Mouse (Mus musculus) heart, embryonic 12.5 days (tissue): ENCODE measurements around the gene Gga1. TPM values are rescaled to one million over a fixed set of nuclear protein-coding genes. Genes with fewer than 3 reads are reported as not detected.
"Not testable (repeated sequence)": the region's sequence is repeated elsewhere in the genome, so short reads cannot be mapped to it uniquely, and the experiment has no call there.

ENCODE experiments used
- ATAC-seq: fragments of 200-750 bp; cut with Nextera tagmentation; 2 replicates; pipeline ENCODE4 v1.8.0; 2017; ENCODE audit warnings: moderate TSS enrichment, moderate library complexity; ENCODE audit not compliant: insufficient number of reproducible peaks, low FRiP score
- H3K27ac ChIP-seq: fragments of 300-500 bp; sonication (generic); 2 replicates; pipeline ENCODE4 v1.5.1; 2016; ENCODE audit warnings: mild to moderate bottlenecking, moderate library complexity; ENCODE audit not compliant: poor library complexity, severe bottlenecking
- H3K27me3 ChIP-seq: fragments of 300-500 bp; sonication (generic); replicated peaks from 2 replicates; pipeline ENCODE4 v1.6.1; 2016; ENCODE audit warnings: mild to moderate bottlenecking, moderate library complexity
- H3K36me3 ChIP-seq: fragments of 300-500 bp; sonication (generic); 2 replicates; pipeline ENCODE4 v1.6.1; 2016; ENCODE audit warnings: mild to moderate bottlenecking, moderate library complexity
- H3K4me1 ChIP-seq: fragments of 300-500 bp; sonication (generic); replicated peaks from 2 replicates; pipeline ENCODE4 v1.6.1; 2016; ENCODE audit warnings: mild to moderate bottlenecking
- H3K4me2 ChIP-seq: fragments of 300-500 bp; sonication (generic); 2 replicates; pipeline ENCODE4 v1.6.1; 2016; ENCODE audit warnings: mild to moderate bottlenecking, moderate library complexity
- H3K4me3 ChIP-seq: fragments of 300-500 bp; sonication (generic); 2 replicates; pipeline ENCODE4 v1.5.1; 2016; ENCODE audit warnings: mild to moderate bottlenecking
- H3K9ac ChIP-seq: fragments of 300-500 bp; sonication (generic); 2 replicates; pipeline ENCODE4 v1.6.1; 2016; ENCODE audit warnings: mild to moderate bottlenecking, moderate library complexity
- H3K9me3 ChIP-seq: fragments of 300-500 bp; sonication (generic); replicated peaks from 2 replicates; pipeline ENCODE4 v1.6.1; 2016; ENCODE audit warnings: mild to moderate bottlenecking, moderate library complexity
- whole genome bisulfite sequencing: fragments of 180-500 bp; shearing (Covaris S2); methylation state at CpG from one replicate; pipeline ENCODE4 v1.1.7; 2016; 5-methylcytosine and 5-hydroxymethylcytosine counted together
- polyA plus RNA-seq: library from polyadenylated mRNA; unstranded; fragments of >200 nt; fragmentation: Nextera tagmentation; extraction: Ambion mirVana; gene quantifications from 2 replicates; pipeline ENCODE4 v1.2.1, GENCODE M21; 2016

Gene Gga1
- polyA plus RNA-seq, 1 experiment from 2014 or later, result 54.0 TPM

DNA sequence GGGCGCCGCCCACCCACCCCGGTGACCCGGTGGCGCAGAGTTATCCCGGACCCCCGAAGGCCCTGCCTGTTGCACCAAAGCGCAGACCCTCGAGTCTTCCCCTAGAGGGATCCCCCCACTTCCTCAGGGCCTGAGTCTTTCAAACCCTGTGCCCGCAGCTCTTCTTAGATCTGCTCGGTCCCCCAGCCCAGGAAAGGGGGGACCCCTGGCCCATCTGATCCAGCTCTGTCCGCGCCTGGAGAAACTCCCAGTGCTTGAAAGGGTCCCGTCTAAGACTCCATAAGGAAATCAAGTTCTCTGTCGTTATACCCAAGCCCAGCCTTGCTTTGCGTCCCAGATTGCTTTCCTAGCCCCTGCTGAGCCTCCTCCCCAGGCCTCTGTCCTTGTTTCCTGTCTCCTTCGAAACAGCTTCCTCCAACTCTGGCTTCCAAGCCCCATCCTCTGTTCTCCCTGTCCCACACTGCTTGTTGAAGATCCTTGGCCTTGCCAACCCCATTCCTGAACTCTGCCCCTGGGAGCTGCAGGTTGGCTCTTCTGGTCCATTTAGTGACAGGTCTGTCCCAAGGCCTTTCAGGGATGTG, 910 bp downstream of the Gga1 start:
- Histone ChIP-seq H3K36me3 (peaks cover 32% of the 10 kb centered on the region), H3K27ac (peak overlapping the region; percentile 99), H3K4me2 (peak overlapping the region; percentile 77), H3K27me3 (no peaks in the 10 kb centered on the region), H3K9ac (peak overlapping the region; percentile 90), H3K4me3 (peak overlapping the region; percentile 78), H3K4me1 (peaks cover 43% of the 10 kb centered on the region), H3K9me3 (no peaks in the 10 kb centered on the region)
- WGBS, result under 1% methylated on average over 17 of the region's 17 CpGs
- no peak for ATAC-seq

DNA sequence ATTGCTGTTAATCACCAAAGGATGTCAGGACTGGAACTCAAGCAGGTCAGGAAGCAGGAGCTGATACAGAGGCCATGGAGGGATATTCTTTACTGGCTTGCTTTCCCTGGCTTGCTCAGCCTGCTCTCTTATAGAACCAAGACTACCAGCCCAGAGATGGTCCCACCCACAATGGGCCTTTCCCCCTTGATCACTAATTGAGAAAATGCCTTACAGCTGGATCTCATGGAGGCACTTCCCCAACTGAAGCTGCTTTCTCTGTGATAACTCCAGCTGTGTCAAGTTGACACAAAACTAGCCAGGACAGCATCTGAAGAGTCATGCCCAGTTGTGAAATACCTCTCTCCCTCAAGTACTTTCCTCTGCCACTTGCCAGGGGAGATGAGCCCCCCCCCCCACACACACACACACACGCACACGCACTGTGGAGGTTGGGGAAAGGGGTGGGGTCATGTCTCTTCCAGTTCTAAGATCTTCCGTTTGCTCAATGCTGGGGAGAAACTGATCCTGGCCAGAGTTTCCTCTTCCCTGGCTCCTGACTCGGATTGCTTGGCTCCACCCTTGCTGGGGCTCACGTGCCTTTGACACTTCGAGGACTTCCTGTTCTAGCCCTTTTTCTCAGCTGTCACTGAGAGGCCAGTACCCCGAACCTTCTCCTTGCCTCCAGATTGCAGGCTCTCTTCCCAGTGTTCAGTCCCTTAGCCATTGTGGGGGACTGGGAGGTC, 2.0 kb downstream of the Gga1 start:
- not testable (repeated sequence) for H3K4me3 ChIP-seq, ATAC-seq, H3K9me3 ChIP-seq, H3K27me3 ChIP-seq
- Histone ChIP-seq H3K9ac (peak overlapping the region; percentile 42; the same call in 1 of the 2 replicates), H3K27ac (peak overlapping the region; percentile 48; the same call in 1 of the 2 replicates), H3K4me1 (peaks cover 39% of the 10 kb centered on the region), H3K4me2 (peak overlapping the region; percentile 77), H3K36me3 (peaks cover 42% of the 10 kb centered on the region)
- 49% methylated on average over 7 of the region's 7 CpGs for WGBS

DNA sequence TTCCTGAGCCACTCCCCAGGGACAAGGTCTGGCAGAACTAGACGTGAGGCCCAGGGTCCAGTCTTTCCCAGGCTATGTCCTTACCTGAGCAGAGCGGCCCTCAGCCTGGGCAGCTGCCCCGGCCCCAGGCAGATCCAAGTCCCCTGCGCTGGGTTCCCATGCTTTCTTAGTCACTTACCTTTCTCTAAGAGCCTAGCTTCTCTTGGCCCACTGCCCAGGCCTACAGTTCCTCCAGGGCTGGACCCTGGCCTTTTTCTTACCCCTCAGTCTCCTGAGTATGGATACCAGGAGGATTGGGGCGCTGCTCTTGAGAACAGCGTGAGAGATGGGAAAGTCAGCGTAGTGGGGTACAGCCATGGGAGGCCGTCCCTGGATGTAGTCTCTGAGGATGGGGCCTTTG, 3.4 kb downstream of the Gga1 start:
- H3K27ac ChIP-seq, result no peak overlapping the region
- peaks cover 55% of the 10 kb centered on the region for H3K36me3 ChIP-seq
- H3K4me2 ChIP-seq, result no peak overlapping the region
- peaks cover 37% of the 10 kb centered on the region for H3K4me1 ChIP-seq
- H3K9me3 ChIP-seq, result no peaks in the 10 kb centered on the region
- H3K27me3 ChIP-seq, result no peaks in the 10 kb centered on the region
- ATAC-seq, result no peak
- H3K9ac ChIP-seq, result peak overlapping the region; percentile 42; the same call in 1 of the 2 replicates
- H3K4me3 ChIP-seq, result no peak overlapping the region
- 91% methylated on average over 8 of the region's 8 CpGs for WGBS

DNA sequence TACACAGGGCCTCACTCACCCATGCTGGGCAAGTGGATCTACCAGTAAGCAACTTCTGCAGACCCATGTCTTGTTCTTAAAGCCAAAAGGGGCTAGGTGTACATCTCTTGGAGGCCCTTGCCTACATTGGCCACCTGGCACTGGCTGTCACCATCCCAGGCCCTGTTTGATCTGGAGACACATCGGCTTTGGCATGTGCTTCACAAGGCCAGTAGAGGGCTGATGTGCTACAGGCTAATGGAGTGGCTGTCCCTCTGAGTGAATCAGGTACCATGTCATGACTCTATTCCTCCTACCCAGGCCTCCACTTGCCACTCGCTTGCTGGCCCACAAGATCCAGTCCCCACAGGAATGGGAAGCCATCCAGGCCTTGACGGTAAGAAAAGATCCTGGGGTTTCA, 4.8 kb downstream of the Gga1 start:
- Histone ChIP-seq H3K9me3 (no peaks in the 10 kb centered on the region), H3K27ac (no peak overlapping the region), H3K4me2 (no peak overlapping the region), H3K36me3 (peaks cover 69% of the 10 kb centered on the region), H3K9ac (no peak overlapping the region), H3K4me1 (peaks cover 27% of the 10 kb centered on the region), H3K27me3 (no peaks in the 10 kb centered on the region), H3K4me3 (no peak overlapping the region)
- ATAC-seq, result no peak
- WGBS, result 77% methylated on average over 3 of the region's 3 CpGs

DNA sequence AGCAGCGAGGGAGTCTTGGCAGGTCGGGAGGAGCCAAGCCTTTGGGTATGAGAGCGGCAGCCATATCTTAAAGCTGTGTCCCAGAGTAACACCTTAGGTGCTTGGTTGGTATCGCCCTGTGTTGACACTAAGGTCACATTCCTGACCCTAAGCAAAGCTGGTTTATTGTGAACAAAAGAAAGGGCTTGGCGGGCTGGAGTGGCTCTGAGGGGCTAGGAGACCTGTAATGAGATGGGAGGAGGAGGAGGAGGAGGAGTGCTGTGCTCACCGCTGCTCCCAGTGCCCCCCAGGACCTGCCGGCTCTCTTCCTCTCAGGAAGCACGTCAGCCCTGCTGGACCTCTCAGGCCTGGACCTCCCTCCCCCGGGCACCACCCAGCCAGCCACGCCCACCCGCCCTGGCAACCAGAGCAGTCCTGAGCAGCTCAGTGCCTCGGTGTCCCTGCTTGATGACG, 12.4 kb downstream of the Gga1 start:
- ATAC-seq, result peak; percentile 46; the same call in 1 of the 2 replicates
- H3K4me1 ChIP-seq, result peaks cover 57% of the 10 kb centered on the region

DNA sequence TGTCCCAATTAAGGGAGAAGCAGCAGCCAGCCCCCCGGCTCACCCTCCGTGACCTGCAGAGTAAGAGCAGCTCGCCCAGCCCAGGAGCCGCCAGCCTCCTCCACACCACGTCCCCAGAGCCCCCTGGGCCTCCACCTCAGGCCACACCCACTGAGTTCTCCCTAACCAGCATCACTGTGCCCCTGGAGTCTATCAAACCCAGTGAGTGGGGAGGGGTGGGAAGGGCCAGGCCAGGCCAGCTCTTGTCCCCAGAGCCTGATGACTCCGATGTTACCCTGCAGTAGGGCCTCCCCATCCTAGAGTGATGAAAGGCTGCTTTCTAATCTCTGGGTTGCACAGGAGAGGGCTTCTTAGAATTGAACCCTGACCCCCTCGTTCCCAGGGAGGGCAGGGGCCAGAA, 15.4 kb downstream of the Gga1 start:
- H3K27me3 ChIP-seq, result no peaks in the 10 kb centered on the region
- peaks cover 85% of the 10 kb centered on the region for H3K4me1 ChIP-seq
- H3K9ac ChIP-seq, result peak overlapping the region; percentile 46; the same call in 1 of the 2 replicates
- WGBS, result 15% methylated on average over 7 of the region's 7 CpGs
- no peaks in the 10 kb centered on the region for H3K9me3 ChIP-seq
- peaks cover 74% of the 10 kb centered on the region for H3K36me3 ChIP-seq
- H3K4me3 ChIP-seq, result no peak overlapping the region
- peak overlapping the region; percentile 27; the same call in 1 of the 2 replicates for H3K4me2 ChIP-seq
- H3K27ac ChIP-seq, result peak overlapping the region; percentile 75
- ATAC-seq, result peak; percentile 56

More for the DNA sequence above, 12.4 kb downstream of the Gga1 start:
- Histone ChIP-seq H3K9me3 (no peaks in the 10 kb centered on the region), H3K36me3 (peaks cover 94% of the 10 kb centered on the region), H3K4me3 (no peak overlapping the region), H3K27me3 (no peaks in the 10 kb centered on the region), H3K27ac (peak overlapping the region; percentile 14; the same call in 1 of the 2 replicates), H3K4me2 (0 out of 2 replicates have a peak overlapping the region, but pooled peaks have one; percentile 14), H3K9ac (peak overlapping the region; percentile 44; the same call in 1 of the 2 replicates)
- 38% methylated on average over 13 of the region's 13 CpGs for WGBS

DNA sequence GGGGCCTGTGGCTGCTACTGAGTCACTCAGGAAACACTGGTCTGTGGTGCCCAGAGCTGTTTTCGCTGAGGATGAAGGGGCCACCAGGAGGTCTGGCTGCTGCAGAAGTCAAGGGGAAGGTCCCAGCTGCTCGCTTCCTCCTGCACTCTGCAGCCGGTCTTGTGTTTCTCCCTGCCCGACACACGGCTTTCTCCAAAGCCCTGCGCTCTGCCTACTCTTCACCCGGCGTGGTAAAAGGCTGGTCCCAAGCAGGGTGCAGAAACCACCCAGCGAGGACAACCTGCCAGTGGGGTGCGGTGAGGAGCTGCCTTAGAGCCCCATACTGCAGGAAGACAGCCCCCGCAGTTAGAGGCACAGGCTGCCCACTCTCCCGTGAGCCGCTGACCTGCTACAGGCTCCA, 17.7 kb downstream of the Gga1 start:
- 65% methylated on average over 13 of the region's 13 CpGs for WGBS
- peaks cover 54% of the 10 kb centered on the region for H3K36me3 ChIP-seq
- H3K4me2 ChIP-seq, result peak overlapping the region; percentile 12; the same call in 1 of the 2 replicates
- ATAC-seq, result no peak
- H3K27me3 ChIP-seq, result no peaks in the 10 kb centered on the region
- peak overlapping the region; percentile 75 for H3K27ac ChIP-seq
- H3K4me3 ChIP-seq, result no peak overlapping the region
- no peaks in the 10 kb centered on the region for H3K9me3 ChIP-seq
- H3K9ac ChIP-seq, result peak overlapping the region; percentile 55
- H3K4me1 ChIP-seq, result peaks cover 88% of the 10 kb centered on the region

DNA sequence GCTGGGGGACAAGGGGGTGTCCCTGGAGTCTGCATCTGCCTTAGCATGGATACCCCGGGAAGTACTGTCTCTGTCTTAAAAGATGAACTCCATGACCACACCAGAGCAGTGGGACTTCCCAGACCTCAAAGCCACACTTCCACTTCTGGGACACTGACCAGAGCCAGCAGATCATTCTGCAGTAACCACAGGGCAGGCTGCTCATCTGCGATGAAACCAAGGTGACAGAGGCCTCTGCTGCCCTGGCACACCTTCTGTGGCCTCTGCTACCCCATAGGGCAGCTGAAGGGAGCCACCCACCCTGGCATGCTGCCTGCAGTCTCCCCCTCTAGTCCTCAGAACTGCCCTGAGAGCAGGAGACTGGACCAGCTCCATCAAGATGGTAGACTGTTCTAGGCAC, 18.8 kb downstream of the Gga1 start:
- Histone ChIP-seq H3K9me3 (no peaks in the 10 kb centered on the region), H3K36me3 (peaks cover 45% of the 10 kb centered on the region), H3K9ac (0 out of 2 replicates have a peak overlapping the region, but pooled peaks have one; percentile 26), H3K27me3 (no peaks in the 10 kb centered on the region), H3K4me3 (no peak overlapping the region), H3K4me1 (peaks cover 87% of the 10 kb centered on the region), H3K27ac (no peak overlapping the region), H3K4me2 (no peak overlapping the region)
- WGBS, result 84% methylated on average over 2 of the region's 2 CpGs
- ATAC-seq, result no peak

DNA sequence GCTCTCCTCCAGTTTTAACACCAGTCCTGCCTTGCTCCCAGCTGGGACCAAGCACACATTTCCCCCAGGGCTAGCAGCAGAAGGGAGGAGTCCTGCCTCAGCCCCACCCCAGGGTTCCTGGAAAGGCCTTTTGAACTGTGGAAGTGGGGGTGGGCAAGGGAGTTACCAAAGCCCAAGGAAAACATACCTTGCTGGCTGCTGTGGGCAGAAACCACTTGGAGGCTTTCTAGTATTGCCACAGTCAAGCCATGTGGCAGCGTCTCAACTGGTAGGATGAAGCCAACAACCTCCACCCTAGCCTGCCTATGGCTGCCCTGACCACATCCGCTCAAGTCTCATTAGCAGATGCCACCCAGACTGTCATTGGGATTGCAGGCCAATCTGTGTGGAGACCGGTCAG, 19.2 kb downstream of the Gga1 start:
- H3K9ac ChIP-seq, result 0 out of 2 replicates have a peak overlapping the region, but pooled peaks have one; percentile 26
- no peak for ATAC-seq
- no peak overlapping the region for H3K27ac ChIP-seq
- H3K4me2 ChIP-seq, result no peak overlapping the region
- H3K4me1 ChIP-seq, result peaks cover 89% of the 10 kb centered on the region
- 73% methylated on average over 3 of the region's 3 CpGs for WGBS
- H3K27me3 ChIP-seq, result no peaks in the 10 kb centered on the region
- no peak overlapping the region for H3K4me3 ChIP-seq
- H3K9me3 ChIP-seq, result no peaks in the 10 kb centered on the region
- peaks cover 41% of the 10 kb centered on the region for H3K36me3 ChIP-seq

DNA sequence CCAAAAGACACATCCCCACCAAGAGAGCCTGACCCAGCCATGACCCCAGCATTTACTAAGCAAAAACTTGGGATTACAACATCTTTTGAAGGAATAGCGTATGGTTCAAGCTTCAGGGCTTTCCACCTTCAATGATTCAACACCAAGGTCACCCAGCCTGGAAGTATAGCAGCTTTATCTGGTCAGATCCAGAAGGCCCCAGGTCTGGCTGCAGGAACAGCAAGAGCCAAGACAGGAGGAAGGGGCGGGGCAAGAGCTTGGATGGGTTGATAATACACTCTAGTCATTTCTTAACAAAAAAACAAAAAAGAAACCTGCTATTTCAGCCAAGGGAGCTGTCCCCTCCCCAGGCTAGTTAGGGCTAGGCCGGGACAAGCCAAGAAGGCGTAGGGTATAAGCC, 20.5 kb downstream of the Gga1 start:
- 75% methylated on average over 4 of the region's 4 CpGs for WGBS
- H3K9ac ChIP-seq, result no peak overlapping the region
- no peak for ATAC-seq
- H3K4me1 ChIP-seq, result peaks cover 83% of the 10 kb centered on the region
- H3K4me2 ChIP-seq, result 0 out of 2 replicates have a peak overlapping the region, but pooled peaks have one; percentile 11
- no peaks in the 10 kb centered on the region for H3K9me3 ChIP-seq
- no peaks in the 10 kb centered on the region for H3K27me3 ChIP-seq
- peaks cover 39% of the 10 kb centered on the region for H3K36me3 ChIP-seq
- peak overlapping the region; percentile 46; the same call in 1 of the 2 replicates for H3K27ac ChIP-seq
- H3K4me3 ChIP-seq, result no peak overlapping the region

DNA sequence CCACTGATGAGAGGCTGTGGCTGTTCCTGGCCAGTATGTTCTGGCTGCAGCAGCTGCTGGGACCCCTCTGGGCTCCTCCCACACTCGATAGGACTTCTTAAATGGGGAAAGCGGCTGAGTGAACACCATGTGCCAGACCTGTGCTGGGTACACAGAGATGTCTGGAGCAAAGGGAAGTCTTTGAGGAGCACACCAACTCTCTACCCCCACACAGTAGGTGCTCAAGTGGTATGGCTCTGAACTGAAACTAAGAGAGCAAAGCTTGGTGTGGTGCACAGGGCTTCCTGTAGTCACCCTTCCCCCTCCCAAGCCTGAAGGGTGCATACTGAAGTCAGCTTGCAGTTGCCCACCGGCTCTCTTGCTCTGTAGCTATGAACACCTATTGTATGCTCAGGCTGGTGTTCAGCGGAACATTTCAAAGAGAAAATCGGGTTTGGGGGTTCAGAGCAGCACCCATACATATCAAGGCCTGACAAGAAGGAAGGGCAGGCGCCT, 21.6 kb downstream of the Gga1 start:
- peak overlapping the region; percentile 39 for H3K9ac ChIP-seq
- no peak for ATAC-seq
- WGBS, result 41% methylated on average over 6 of the region's 6 CpGs
- H3K27me3 ChIP-seq, result no peaks in the 10 kb centered on the region
- peak overlapping the region; percentile 80 for H3K4me2 ChIP-seq
- H3K9me3 ChIP-seq, result no peaks in the 10 kb centered on the region
- H3K4me1 ChIP-seq, result peaks cover 79% of the 10 kb centered on the region
- peak overlapping the region; percentile 79 for H3K4me3 ChIP-seq
- H3K36me3 ChIP-seq, result peaks cover 37% of the 10 kb centered on the region
- peak overlapping the region; percentile 64 for H3K27ac ChIP-seq
